Mouse (Mus musculus) ES-Bruce4 (cell line): ENCODE measurements around the gene Fbxo21.

ENCODE experiments used
- EP300 ChIP-seq: IDR thresholded peaks from 2 replicates; pipeline ENCODE4 v1.6.1; 2011; ENCODE audit warnings: low read depth, low read length; ENCODE audit not compliant: insufficient read depth
- POLR2A ChIP-seq: IDR thresholded peaks from one replicate; pipeline ENCODE4 v1.8.1; 2011; ENCODE audit warnings: low read length; ENCODE audit not compliant: insufficient read depth

DNA sequence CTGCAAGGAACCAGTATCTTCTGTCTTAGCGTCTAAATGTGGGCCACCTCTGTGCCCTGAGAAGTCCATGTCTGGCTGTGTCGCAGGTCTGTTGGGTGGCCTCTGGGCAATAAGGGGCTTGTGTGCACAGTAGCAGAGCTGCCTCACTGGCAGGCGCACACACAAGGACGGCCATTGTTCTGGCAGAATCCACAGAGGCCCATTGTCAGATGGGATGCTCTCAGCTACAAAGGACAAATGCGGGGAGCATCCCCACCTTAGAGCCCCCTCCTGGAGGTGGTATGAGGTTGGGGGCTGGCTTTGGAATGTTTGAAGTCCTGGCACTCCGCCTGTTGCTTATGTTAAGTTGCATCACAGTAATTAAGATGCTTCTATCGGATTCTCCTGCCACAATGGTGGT is 22.5 kb downstream of the Fbxo21 start:
- TF ChIP-seq EP300 (no peak), POLR2A (no peak)
